Mouse (Mus musculus) spleen, adult 12 weeks (tissue): ENCODE data around the gene Gtpbp3.

Experiments used
- DNase-seq: peaks from one replicate; pipeline ENCODE4 v3.0.0; 2022; ENCODE audit warnings: low spot score

Gene Gtpbp3

GRCm38 (mm10) chr8:71487691-71488445, at the start of gene Gtpbp3:
Gene Gtpbp3, plus strand, starts transcription at chr8:71488103.
- peak; percentile 66 for DNase-seq

GRCm38 (mm10) chr8:71441404-71441803, 46.5 kb upstream of the Gtpbp3 start:
- peak; percentile 31 for DNase-seq

- DNase-seq = no peak
Observed at GRCm38 (mm10) chr8:71445096-71445495, 42.8 kb upstream of the Gtpbp3 start.

- DNase-seq = no peak
Observed at GRCm38 (mm10) chr8:71451337-71451736, 36.6 kb upstream of the Gtpbp3 start.

- DNase-seq = no peak
Observed at GRCm38 (mm10) chr8:71451777-71452176, 36.1 kb upstream of the Gtpbp3 start.

- no peak for DNase-seq
Observed at GRCm38 (mm10) chr8:71452669-71453068, 35.2 kb upstream of the Gtpbp3 start.

GRCm38 (mm10) chr8:71454668-71455067, 33.2 kb upstream of the Gtpbp3 start:
- no peak for DNase-seq

- no peak for DNase-seq
Observed at GRCm38 (mm10) chr8:71456906-71457305, 31.0 kb upstream of the Gtpbp3 start.

GRCm38 (mm10) chr8:71457659-71458270, 30.1 kb upstream of the Gtpbp3 start:
- DNase-seq = no peak

- DNase-seq = no peak
Observed at GRCm38 (mm10) chr8:71460716-71461115, 27.2 kb upstream of the Gtpbp3 start.

GRCm38 (mm10) chr8:71461152-71461840, 26.6 kb upstream of the Gtpbp3 start:
- DNase-seq = no peak

GRCm38 (mm10) chr8:71462191-71462590, 25.7 kb upstream of the Gtpbp3 start:
- no peak for DNase-seq

- no peak for DNase-seq
Observed at GRCm38 (mm10) chr8:71462786-71463185, 25.1 kb upstream of the Gtpbp3 start.

- peak; percentile 96 for DNase-seq
Observed at GRCm38 (mm10) chr8:71463188-71464033, 24.5 kb upstream of the Gtpbp3 start, which contains the start of gene Abhd8. Gene Abhd8, minus strand, starts transcription at chr8:71463655.

GRCm38 (mm10) chr8:71464513-71465500, 23.1 kb upstream of the Gtpbp3 start, which contains the start of gene Mrpl34:
Gene Mrpl34, plus strand, starts transcription at chr8:71464959.
- DNase-seq = peak; percentile 96

GRCm38 (mm10) chr8:71465733-71466132, 22.2 kb upstream of the Gtpbp3 start:
- no peak for DNase-seq

- no peak for DNase-seq
Observed at GRCm38 (mm10) chr8:71466198-71466597, 21.7 kb upstream of the Gtpbp3 start.

GRCm38 (mm10) chr8:71467201-71467600, 20.7 kb upstream of the Gtpbp3 start:
- DNase-seq = no peak

- DNase-seq = no peak
Observed at GRCm38 (mm10) chr8:71468001-71468400, 19.9 kb upstream of the Gtpbp3 start.

GRCm38 (mm10) chr8:71468916-71469315, 19.0 kb upstream of the Gtpbp3 start, which contains the start of gene Dda1:
Gene Dda1, plus strand, starts transcription at chr8:71469199.
- peak; percentile 96 for DNase-seq

- peak; percentile 29 for DNase-seq
Observed at GRCm38 (mm10) chr8:71469411-71469810, 18.5 kb upstream of the Gtpbp3 start.
